Mouse (Mus musculus) embryonic facial prominence, embryonic 15.5 days (tissue): ENCODE results near the gene Guf1. TPM values are rescaled to one million over a fixed set of nuclear protein-coding genes. Genes with fewer than 3 reads are reported as not detected.
A peak's percentile ranks its signal among the peaks of the same experiment; 100 is the strongest.

Source experiments
- ATAC-seq: fragments of 200-750 bp; cut with Nextera tagmentation; 2 replicates; pipeline ENCODE4 v1.8.0; 2017; ENCODE audit warnings: low read depth, moderate TSS enrichment; ENCODE audit not compliant: insufficient number of reproducible peaks, low FRiP score, low TSS enrichment
- H3K27ac ChIP-seq: fragments of 300-500 bp; sonication (generic); replicated peaks from 2 replicates; pipeline ENCODE4 v1.5.1; 2015; ENCODE audit warnings: mild to moderate bottlenecking, inconsistent platforms
- H3K27me3 ChIP-seq: fragments of 300-500 bp; sonication (generic); 2 replicates; pipeline ENCODE4 v1.6.1; 2015; ENCODE audit warnings: inconsistent platforms
- H3K36me3 ChIP-seq: fragments of 300-500 bp; sonication (generic); 2 replicates; pipeline ENCODE4 v1.6.1; 2015; ENCODE audit warnings: mild to moderate bottlenecking, inconsistent platforms
- H3K4me1 ChIP-seq: fragments of 300-500 bp; sonication (generic); 2 replicates; pipeline ENCODE4 v1.6.1; 2015; ENCODE audit warnings: inconsistent platforms
- H3K4me2 ChIP-seq: fragments of 300-500 bp; sonication (generic); replicated peaks from 2 replicates; pipeline ENCODE4 v1.6.1; 2015; ENCODE audit warnings: mild to moderate bottlenecking, inconsistent platforms
- H3K4me3 ChIP-seq: fragments of 300-500 bp; sonication (generic); replicated peaks from 2 replicates; pipeline ENCODE4 v1.5.1; 2015; ENCODE audit warnings: mild to moderate bottlenecking, inconsistent platforms
- H3K9ac ChIP-seq: fragments of 300-500 bp; sonication (generic); 2 replicates; pipeline ENCODE4 v1.6.1; 2015; ENCODE audit warnings: inconsistent platforms
- H3K9me3 ChIP-seq: fragments of 300-500 bp; sonication (generic); replicated peaks from 2 replicates; pipeline ENCODE4 v1.6.1; 2016; ENCODE audit warnings: inconsistent platforms
- WGBS: fragments of 180-500 bp; shearing (Covaris S2); methylation state at CpG from one replicate; pipeline ENCODE4 v1.1.7; 2015; 5-methylcytosine and 5-hydroxymethylcytosine counted together
- polyA plus RNA-seq: library from polyadenylated mRNA; unstranded; fragments of >200 nt; fragmentation: Nextera tagmentation; extraction: Ambion mirVana; gene quantifications from 2 replicates; pipeline ENCODE4 v1.2.1, GENCODE M21; 2015

The Guf1 gene
- polyA plus RNA-seq, 1 experiment from 2014 or later: 57.1 TPM

GRCm38 (mm10) chr5:69591640-69592461, 35.1 kb downstream of the Guf1 start, which contains the start of gene Gnpda2:
Gene Gnpda2, minus strand, starts transcription at chr5:69592340.
- Histone ChIP-seq H3K36me3 (no peaks in the 10 kb centered on the region), H3K27ac (peak within 1 kb of the TSS; percentile 84), H3K9ac (peak within 1 kb of the TSS; percentile 68), H3K4me2 (peak within 1 kb of the TSS; percentile 69), H3K4me1 (0 out of 2 replicates have a peak, but pooled peaks cover 5% of the 10 kb centered on the region), H3K9me3 (no peaks in the 10 kb centered on the region), H3K4me3 (peak within 1 kb of the TSS; percentile 76), H3K27me3 (no peaks in the 10 kb centered on the region)
- 3% methylated on average over 41 of the region's 42 CpGs for WGBS
- ATAC-seq: peak; percentile 92

- H3K4me2 ChIP-seq: no peak overlapping the region
- ATAC-seq: no peak
Observed at GRCm38 (mm10) chr5:69601027-69601426, 44.3 kb downstream of the Guf1 start.

GRCm38 (mm10) chr5:69613209-69613796, 56.6 kb downstream of the Guf1 start:
- Histone ChIP-seq H3K9ac (no peak overlapping the region), H3K27me3 (0 out of 2 replicates have a peak, but pooled peaks cover 3% of the 10 kb centered on the region), H3K36me3 (no peaks in the 10 kb centered on the region), H3K4me2 (no peak overlapping the region), H3K4me1 (no peaks in the 10 kb centered on the region), H3K4me3 (no peak overlapping the region), H3K27ac (no peak overlapping the region), H3K9me3 (no peaks in the 10 kb centered on the region)
- 11% methylated on average over 4 of the region's 4 CpGs for WGBS
- no peak for ATAC-seq

More at GRCm38 (mm10) chr5:69601027-69601426, 44.3 kb downstream of the Guf1 start:
- Histone ChIP-seq H3K27ac (no peak overlapping the region), H3K27me3 (no peaks in the 10 kb centered on the region), H3K4me3 (no peak overlapping the region), H3K9ac (no peak overlapping the region), H3K36me3 (no peaks in the 10 kb centered on the region), H3K4me1 (no peaks in the 10 kb centered on the region), H3K9me3 (no peaks in the 10 kb centered on the region)

- Histone ChIP-seq H3K9me3 (no peaks in the 10 kb centered on the region), H3K36me3 (no peaks in the 10 kb centered on the region), H3K4me1 (no peaks in the 10 kb centered on the region), H3K27me3 (no peaks in the 10 kb centered on the region), H3K9ac (no peak overlapping the region), H3K4me2 (no peak overlapping the region), H3K27ac (no peak overlapping the region), H3K4me3 (no peak overlapping the region)
- 51% methylated on average over 1 of the region's 1 CpGs for WGBS
- ATAC-seq: no peak
Observed at GRCm38 (mm10) chr5:69620899-69621298, 64.2 kb downstream of the Guf1 start.

Other genes with a start within 250 kb of the Guf1 start
- 1.4 and 2.9 TPM in 2 replicates for gene Kctd8, start 215.2 kb upstream of the Guf1 start, polyA plus RNA-seq
- gene Yipf7, start 14.3 kb upstream of the Guf1 start, polyA plus RNA-seq: 0.33 TPM in 1 of 2 replicates, not detected in the other
- 49.1 and 53.6 TPM in 2 replicates for gene Gnpda2, start 35.4 kb downstream of the Guf1 start, polyA plus RNA-seq